29 mouse cellular contexts compared by ENCODE assay signal in genomic region chr3:27342462-27342861, GRCm38 (mm10). TPM values are rescaled to one million over a fixed set of nuclear protein-coding genes. Genes with fewer than 3 reads are reported as not detected.
A peak's percentile ranks its signal among the peaks of the same experiment; 100 is the strongest.
DNase-seq lines count a peak whose midpoint lies in the region; ATAC-seq and TF ChIP-seq lines count a peak whose summit lies in the region.
"Had no signal": no experiment of that assay in that cellular context is flagged by ENCODE, and none has a peak within 500 bp of the region (broad histone marks: within the 10 kb centered on the region; RNA-seq: fewer than 3 reads in every experiment).

No protein-coding gene starts in this region.

- H3K9ac ChIP-seq in hindbrain, embryonic 11.5 days (ENCODE audit: low read depth, low read length): no peak overlapping the region
- H3K9ac ChIP-seq in hindbrain, postnatal 0 days (replicated peaks; ENCODE audit: low read length): no peak overlapping the region
- no peak overlapping the region for H3K9ac ChIP-seq in neural tube, embryonic 12.5 days
- H3K9ac ChIP-seq in neural tube, embryonic 15.5 days (replicated peaks): no peak overlapping the region
- H3K9ac ChIP-seq in liver, embryonic 11.5 days (ENCODE audit: low read depth, low read length): no peak overlapping the region
- H3K9ac ChIP-seq: forebrain, embryonic 12.5 days; liver, embryonic 15.5 days; lung, embryonic 14.5 days had no signal

- TF ChIP-seq CTCF in hindbrain, postnatal 0 days (IDR thresholded peaks at IDR 0.05; ENCODE audit: low read depth): no peak

- H3K9me3 ChIP-seq in hindbrain, embryonic 11.5 days (ENCODE audit: control insufficient read depth, low read length): no peaks in the 10 kb centered on the region
- no peaks in the 10 kb centered on the region for H3K9me3 ChIP-seq in hindbrain, postnatal 0 days (ENCODE audit: low read length)
- H3K9me3 ChIP-seq in neural tube, embryonic 12.5 days: no peaks in the 10 kb centered on the region
- no peaks in the 10 kb centered on the region for H3K9me3 ChIP-seq in neural tube, embryonic 15.5 days (replicated peaks)
- H3K9me3 ChIP-seq in limb, embryonic 10.5 days (replicated peaks): no peaks in the 10 kb centered on the region
- H3K9me3 ChIP-seq in liver, embryonic 11.5 days (ENCODE audit: control insufficient read depth, low read length): no peaks in the 10 kb centered on the region
- H3K9me3 ChIP-seq: forebrain, embryonic 12.5 days; liver, embryonic 15.5 days had no signal

- DNase-seq in hindbrain, embryonic 11.5 days (ENCODE audit: low spot score): peak; percentile 30
- no peak for DNase-seq in hindbrain, postnatal 0 days (ENCODE audit: low spot score)
- peak; percentile 27 for DNase-seq in limb, embryonic 10.5 days (ENCODE audit: low spot score)
- DNase-seq in liver, embryonic 11.5 days (ENCODE audit: low spot score): no peak
- DNase-seq: adrenal gland, postnatal 25 days; B cell, adult 2 months; cerebellum, adult 11-12 months; cerebellum, adult 9-11 months; gastrocnemius, postnatal 10 days; heart, postnatal 14 days; kidney, postnatal 14 days; layer of hippocampus, adult 9-11 months; liver; lung, embryonic 14.5 days; thymus, adult 2 months; thymus, postnatal 4 days had no signal

- H3K4me1 ChIP-seq in hindbrain, embryonic 11.5 days (replicated peaks; ENCODE audit: control insufficient read depth, insufficient read depth, low read length): no peaks in the 10 kb centered on the region
- H3K4me1 ChIP-seq in hindbrain, postnatal 0 days (ENCODE audit: insufficient read depth, low read length): no peaks in the 10 kb centered on the region
- H3K4me1 ChIP-seq in neural tube, embryonic 12.5 days: no peaks in the 10 kb centered on the region
- H3K4me1 ChIP-seq in neural tube, embryonic 15.5 days: no peaks in the 10 kb centered on the region
- no peaks in the 10 kb centered on the region for H3K4me1 ChIP-seq in limb, embryonic 10.5 days
- no peaks in the 10 kb centered on the region for H3K4me1 ChIP-seq in liver, embryonic 11.5 days (replicated peaks; ENCODE audit: control insufficient read depth, insufficient read depth, low read length)
- H3K4me1 ChIP-seq: forebrain, embryonic 12.5 days; liver, embryonic 15.5 days had no signal

- H3K36me3 ChIP-seq in hindbrain, embryonic 11.5 days (ENCODE audit: control insufficient read depth, insufficient read depth, low read length): no peaks in the 10 kb centered on the region
- H3K36me3 ChIP-seq in hindbrain, postnatal 0 days (ENCODE audit: insufficient read depth, low read length): no peaks in the 10 kb centered on the region
- H3K36me3 ChIP-seq in neural tube, embryonic 12.5 days: no peaks in the 10 kb centered on the region
- H3K36me3 ChIP-seq in neural tube, embryonic 15.5 days: no peaks in the 10 kb centered on the region
- no peaks in the 10 kb centered on the region for H3K36me3 ChIP-seq in limb, embryonic 10.5 days
- no peaks in the 10 kb centered on the region for H3K36me3 ChIP-seq in liver, embryonic 11.5 days (ENCODE audit: control insufficient read depth, insufficient read depth, low read length)
- H3K36me3 ChIP-seq: forebrain, embryonic 12.5 days; liver, embryonic 15.5 days had no signal

- H3K4me2 ChIP-seq in hindbrain, embryonic 11.5 days (replicated peaks; ENCODE audit: low read depth, low read length): no peak overlapping the region
- no peak overlapping the region for H3K4me2 ChIP-seq in hindbrain, postnatal 0 days (ENCODE audit: low read depth, low read length)
- no peak overlapping the region for H3K4me2 ChIP-seq in neural tube, embryonic 12.5 days (replicated peaks)
- no peak overlapping the region for H3K4me2 ChIP-seq in neural tube, embryonic 15.5 days
- H3K4me2 ChIP-seq in liver, embryonic 11.5 days: no peak overlapping the region
- H3K4me2 ChIP-seq: forebrain, embryonic 12.5 days; liver, embryonic 15.5 days; lung, embryonic 14.5 days had no signal

- WGBS in hindbrain, embryonic 11.5 days: 61% methylated on average over 6 of the region's 6 CpGs
- WGBS in hindbrain, postnatal 0 days: 35% methylated on average over 6 of the region's 6 CpGs
- 51% methylated on average over 6 of the region's 6 CpGs for WGBS in neural tube, embryonic 12.5 days
- 46% methylated on average over 6 of the region's 6 CpGs for WGBS in neural tube, embryonic 15.5 days
- WGBS in limb, embryonic 10.5 days: 71% methylated on average over 6 of the region's 6 CpGs
- whole genome bisulfite sequencing in liver, embryonic 11.5 days: 64% methylated on average over 6 of the region's 6 CpGs

- ATAC-seq in hindbrain, embryonic 11.5 days (ENCODE audit: low FRiP score): peak; percentile 61
- no peak for ATAC-seq in hindbrain, postnatal 0 days
- ATAC-seq in neural tube, embryonic 12.5 days (ENCODE audit: low FRiP score, low read depth): peak; percentile 38; the same call in 1 of the 2 replicates
- no peak; the same call in 1 of the 2 replicates for ATAC-seq in neural tube, embryonic 15.5 days (ENCODE audit: low FRiP score)
- no peak for ATAC-seq in liver, embryonic 11.5 days (replicated peaks; ENCODE audit: low FRiP score)
- ATAC-seq: intestine, postnatal 0 days had no signal

- H3K27me3 ChIP-seq in hindbrain, embryonic 11.5 days (ENCODE audit: control insufficient read depth, insufficient read depth, low read length): no peaks in the 10 kb centered on the region
- no peaks in the 10 kb centered on the region for H3K27me3 ChIP-seq in hindbrain, postnatal 0 days (ENCODE audit: insufficient read depth, low read length)
- H3K27me3 ChIP-seq in neural tube, embryonic 12.5 days (replicated peaks): no peaks in the 10 kb centered on the region
- no peaks in the 10 kb centered on the region for H3K27me3 ChIP-seq in neural tube, embryonic 15.5 days (replicated peaks)
- H3K27me3 ChIP-seq in limb, embryonic 10.5 days (ENCODE audit: low read depth, poor library complexity, severe bottlenecking): no peaks in the 10 kb centered on the region
- no peaks in the 10 kb centered on the region for H3K27me3 ChIP-seq in liver, embryonic 11.5 days (replicated peaks; ENCODE audit: control insufficient read depth, insufficient read depth, low read length)
- H3K27me3 ChIP-seq: forebrain, embryonic 12.5 days; liver, embryonic 15.5 days had no signal

- H3K27ac ChIP-seq in hindbrain, embryonic 11.5 days (ENCODE audit: low read depth, low read length): no peak overlapping the region
- no peak overlapping the region for H3K27ac ChIP-seq in hindbrain, postnatal 0 days
- H3K27ac ChIP-seq in neural tube, embryonic 12.5 days: no peak overlapping the region
- H3K27ac ChIP-seq in neural tube, embryonic 15.5 days (replicated peaks): no peak overlapping the region
- no peak overlapping the region for H3K27ac ChIP-seq in limb, embryonic 10.5 days
- H3K27ac ChIP-seq in liver, embryonic 11.5 days (ENCODE audit: low read depth, low read length): no peak overlapping the region
- H3K27ac ChIP-seq: forebrain, embryonic 12.5 days; liver, embryonic 15.5 days had no signal

- no peak overlapping the region for H3K4me3 ChIP-seq in hindbrain, embryonic 11.5 days (ENCODE audit: low read depth, low read length)
- H3K4me3 ChIP-seq in hindbrain, postnatal 0 days (ENCODE audit: low read length): no peak overlapping the region
- H3K4me3 ChIP-seq in neural tube, embryonic 12.5 days: no peak overlapping the region
- H3K4me3 ChIP-seq in neural tube, embryonic 15.5 days (replicated peaks): no peak overlapping the region
- no peak overlapping the region for H3K4me3 ChIP-seq in limb, embryonic 10.5 days
- H3K4me3 ChIP-seq in liver, embryonic 11.5 days (ENCODE audit: low read depth, low read length): no peak overlapping the region
- H3K4me3 ChIP-seq: erythroblast, embryonic 14.5 days; forebrain, embryonic 12.5 days; liver, embryonic 15.5 days; myocyte had no signal

RNA-seq across cellular contexts. Expression of gene Tnfsf10, which starts 25.6 kb away (rescaled TPM):
- polyA plus RNA-seq in hindbrain, embryonic 11.5 days (2014; fragmentation: Nextera tagmentation; extraction: Ambion mirVana): not detected in 2 replicates
- total RNA-seq in hindbrain, postnatal 0 days (2014; rRNA removed): 0.36 and 0.73 TPM in 2 replicates
- polyA plus RNA-seq in hindbrain, postnatal 0 days (2015; fragmentation: Nextera tagmentation; extraction: Ambion mirVana): 0.35 and 0.42 TPM in 2 replicates
- not detected in 2 replicates for polyA plus RNA-seq in neural tube, embryonic 12.5 days (2016; fragmentation: Nextera tagmentation; extraction: Ambion mirVana)
- polyA plus RNA-seq in neural tube, embryonic 15.5 days (2015; fragmentation: Nextera tagmentation; extraction: Ambion mirVana): 0.09 and 0.75 TPM in 2 replicates
- not detected in 2 replicates for polyA plus RNA-seq in limb, embryonic 10.5 days (2016; fragmentation: Nextera tagmentation; extraction: Ambion mirVana)
- 0.03 and 0.05 TPM in 2 replicates for polyA plus RNA-seq in liver, embryonic 11.5 days (2014; fragmentation: Nextera tagmentation; extraction: Ambion mirVana)
- polyA plus RNA-seq: erythroblast, embryonic 14.5 days; forebrain, embryonic 12.5 days; myocyte had no signal

RNA-seq across cellular contexts. Expression of gene Ghsr, which starts 28.7 kb away (rescaled TPM):
- 0.14 and 0.18 TPM in 2 replicates for polyA plus RNA-seq in hindbrain, embryonic 11.5 days (2014; fragmentation: Nextera tagmentation; extraction: Ambion mirVana)
- total RNA-seq in hindbrain, postnatal 0 days (2014; rRNA removed): 1.1 and 1.2 TPM in 2 replicates
- polyA plus RNA-seq in hindbrain, postnatal 0 days (2015; fragmentation: Nextera tagmentation; extraction: Ambion mirVana): 0.38 and 0.63 TPM in 2 replicates
- polyA plus RNA-seq in neural tube, embryonic 12.5 days (2016; fragmentation: Nextera tagmentation; extraction: Ambion mirVana): 0.41 and 0.62 TPM in 2 replicates
- polyA plus RNA-seq in neural tube, embryonic 15.5 days (2015; fragmentation: Nextera tagmentation; extraction: Ambion mirVana): 1.7 and 2.2 TPM in 2 replicates
- not detected in 2 replicates for polyA plus RNA-seq in limb, embryonic 10.5 days (2016; fragmentation: Nextera tagmentation; extraction: Ambion mirVana)
- polyA plus RNA-seq in liver, embryonic 11.5 days (2014; fragmentation: Nextera tagmentation; extraction: Ambion mirVana): not detected in 2 replicates
- total RNA-seq: adrenal gland, adult 18-20 months; adrenal gland, postnatal 25 days; gastrocnemius, postnatal 10 days; heart, postnatal 14 days; megakaryocyte progenitor cell, adult 5-6 weeks had no signal
- polyA plus RNA-seq: embryonic facial prominence, embryonic 14.5 days; forebrain, embryonic 12.5 days; gonadal fat pad, adult 2 months; heart, embryonic 14.5 days; intestine, postnatal 0 days; limb, embryonic 11.5 days; liver, embryonic 15.5 days; lung, embryonic 14.5 days; myocyte had no signal

Comparison
In these comparisons a context has a peak if more than half of its experiments do, and no peak if none do; other contexts are left out.
1. ATAC-seq: peak in hindbrain, embryonic 11.5 days (single experiment) and neural tube, embryonic 12.5 days (single experiment); none in hindbrain, postnatal 0 days (single experiment), neural tube, embryonic 15.5 days (single experiment) and liver, embryonic 11.5 days (single experiment).
2. DNase-seq: peak in hindbrain, embryonic 11.5 days (single experiment) and limb, embryonic 10.5 days (single experiment); none in hindbrain, postnatal 0 days (single experiment) and liver, embryonic 11.5 days (single experiment).